Mouse (Mus musculus) telencephalon, adult 2 months (tissue): Measurements from ENCODE around the gene Tnik.

Experiments
- DNase-seq: peaks from one replicate; pipeline ENCODE4 v3.0.0-alpha.2; 2011; ENCODE audit warnings: low read depth, low spot score

The Tnik gene

DNA sequence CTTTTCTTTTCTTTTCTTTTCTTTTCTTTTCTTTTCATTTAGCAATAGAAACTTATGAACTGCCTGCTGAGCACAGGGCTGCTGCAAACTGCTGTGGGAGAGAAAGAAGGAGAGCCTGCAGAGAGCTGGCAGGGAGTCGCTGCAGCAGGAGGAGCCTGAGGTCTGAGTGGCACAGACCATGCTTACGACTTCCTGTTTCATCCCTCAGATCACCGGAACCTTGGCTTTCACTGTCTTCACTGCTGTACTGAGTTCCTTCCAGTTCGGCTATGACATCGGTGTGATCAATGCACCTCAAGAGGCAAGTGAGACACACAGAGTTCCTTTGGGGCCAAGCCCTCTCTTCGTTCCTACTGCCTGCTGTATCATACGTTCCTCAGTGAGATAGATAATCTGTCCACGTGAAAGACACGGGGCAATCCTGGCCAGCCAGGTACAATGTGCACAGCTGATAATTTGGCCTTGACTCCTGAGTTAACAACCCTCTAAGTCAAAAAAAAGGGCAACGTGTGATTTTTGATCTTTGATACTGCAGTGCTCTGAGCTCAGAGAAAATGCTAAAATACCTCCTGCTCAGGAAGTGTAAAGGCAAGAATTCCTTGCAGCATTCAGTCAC lies 442.6 kb downstream of the Tnik start:
- no peak for DNase-seq

DNA sequence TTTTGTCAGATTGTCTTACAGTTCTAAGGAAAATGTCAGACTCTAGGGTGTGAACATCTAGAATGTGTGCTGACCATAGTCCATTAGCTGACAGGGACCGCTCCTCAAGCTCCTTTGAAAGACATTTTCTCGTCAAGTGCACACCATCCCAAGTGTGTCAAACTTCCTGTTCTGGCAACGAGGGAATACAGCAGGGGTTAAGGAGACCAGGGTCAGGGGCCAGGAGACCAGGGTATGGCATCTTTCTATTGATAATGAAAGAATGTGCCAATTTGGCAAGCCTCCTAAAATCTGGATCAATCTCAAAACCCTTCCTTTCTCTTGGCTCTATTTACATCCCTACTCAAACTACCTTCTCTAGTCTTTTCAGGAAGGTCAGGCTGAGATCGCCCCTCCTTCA lies 443.7 kb downstream of the Tnik start:
- no peak for DNase-seq

DNA sequence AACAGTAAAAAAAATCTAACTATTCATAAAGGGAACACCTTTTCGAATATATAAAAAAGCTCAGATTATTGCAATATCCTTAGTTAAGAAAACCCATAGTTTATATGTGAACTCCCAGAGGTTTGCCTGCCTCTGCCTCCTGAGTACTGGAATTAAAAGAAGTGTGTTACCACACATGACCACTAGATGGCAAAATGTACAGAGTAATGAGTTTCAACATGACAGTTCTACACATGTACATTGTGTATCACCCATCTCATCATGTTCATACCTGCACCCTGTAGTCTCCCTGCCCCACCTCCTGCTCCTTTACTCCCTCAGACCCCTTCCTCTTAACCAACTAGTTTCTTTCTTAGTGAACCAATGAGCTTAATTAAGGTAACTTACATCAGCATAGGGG lies 446.7 kb downstream of the Tnik start:
- no peak for DNase-seq

DNA sequence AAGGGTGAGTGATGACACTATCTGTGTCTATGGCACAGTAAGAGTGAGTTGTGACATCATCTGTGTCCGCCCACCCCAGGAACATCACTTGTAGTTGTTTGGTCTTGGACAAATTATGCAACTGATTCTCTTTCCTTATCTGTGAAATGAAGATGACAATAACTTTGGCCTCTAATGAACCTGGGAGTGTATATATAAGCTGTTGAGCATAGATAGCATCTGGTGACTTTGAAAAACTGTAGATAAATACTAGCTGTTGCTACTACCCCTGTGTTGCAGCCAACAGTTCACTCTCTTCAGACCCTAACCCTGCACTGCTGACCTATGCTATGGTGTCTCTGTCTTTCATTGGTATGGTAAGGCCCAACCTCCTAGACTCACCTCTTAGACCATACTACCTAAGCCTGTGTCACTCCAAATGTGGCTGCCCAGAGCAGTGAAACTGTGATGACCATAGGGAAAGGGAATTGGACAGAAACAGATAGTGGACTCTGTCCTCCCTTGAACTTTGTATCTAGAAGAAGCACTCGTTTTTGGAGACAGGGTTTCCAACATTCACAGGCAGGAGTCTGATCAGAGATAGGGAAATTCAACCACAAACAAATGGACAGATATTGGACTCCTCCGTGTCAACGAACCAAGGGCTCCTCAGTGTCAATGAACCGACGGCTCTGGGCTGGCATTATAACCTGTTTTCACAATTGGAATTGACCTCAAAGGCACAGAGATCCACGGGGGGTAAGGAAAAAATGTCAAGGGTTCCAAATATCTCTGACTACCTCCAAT lies 451.1 kb downstream of the Tnik start:
- DNase-seq: no peak

DNA sequence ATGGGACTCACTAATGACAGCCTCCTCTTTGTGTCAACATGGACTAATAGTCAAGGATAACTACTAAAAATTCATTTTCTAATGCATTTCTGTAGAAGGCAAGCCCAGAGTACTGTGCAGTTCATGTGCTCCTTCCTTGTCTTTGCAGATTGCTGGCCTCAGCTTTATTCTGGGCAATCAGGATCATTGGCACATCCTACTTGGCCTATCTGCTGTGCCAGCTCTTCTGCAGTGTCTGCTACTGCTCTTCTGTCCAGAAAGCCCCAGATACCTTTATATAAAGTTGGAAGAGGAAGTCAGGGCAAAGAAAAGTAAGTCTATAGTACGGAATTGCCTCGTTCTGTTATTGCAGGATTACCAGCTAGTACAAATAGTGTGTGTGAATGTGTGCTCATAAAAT lies 455.5 kb downstream of the Tnik start:
- no peak for DNase-seq

DNA sequence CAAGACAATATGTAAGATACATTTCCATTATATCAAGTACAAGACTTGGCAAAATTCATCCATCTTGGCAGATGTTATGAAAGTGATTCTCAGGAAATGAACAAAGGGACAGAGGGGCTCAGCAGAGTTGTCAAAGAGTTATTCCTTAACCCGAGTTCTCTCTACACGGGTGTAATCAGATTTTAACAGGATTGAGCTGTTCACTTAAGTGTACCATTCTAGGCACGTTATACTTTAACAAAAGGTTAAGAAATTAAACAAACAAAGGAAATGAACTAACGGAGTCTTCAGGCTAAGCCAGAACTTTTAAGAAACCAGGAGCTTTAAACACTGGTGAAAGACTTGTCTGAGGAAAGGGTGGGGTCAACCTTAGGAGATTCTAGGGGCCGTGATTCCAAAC lies 458.2 kb downstream of the Tnik start:
- no peak for DNase-seq

DNA sequence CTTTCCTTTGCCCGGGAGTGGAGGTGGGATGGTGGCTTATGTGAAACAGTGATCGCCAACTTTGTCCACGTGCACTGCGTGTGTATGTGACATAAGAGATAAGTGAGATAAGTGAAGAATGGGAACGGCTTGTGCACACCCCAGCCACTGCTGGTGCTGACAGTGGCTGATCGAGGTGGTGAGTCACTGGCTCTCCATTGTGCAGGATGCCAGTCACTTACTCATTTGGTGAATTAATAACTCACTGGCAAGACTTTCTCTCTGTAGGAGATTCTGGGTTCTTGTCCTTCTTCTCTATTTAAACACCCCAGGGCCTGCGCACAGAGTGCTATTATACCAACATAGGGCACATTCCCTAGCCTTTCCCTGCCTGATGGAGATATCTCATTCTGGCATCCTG lies 458.8 kb downstream of the Tnik start:
- DNase-seq: no peak

DNA sequence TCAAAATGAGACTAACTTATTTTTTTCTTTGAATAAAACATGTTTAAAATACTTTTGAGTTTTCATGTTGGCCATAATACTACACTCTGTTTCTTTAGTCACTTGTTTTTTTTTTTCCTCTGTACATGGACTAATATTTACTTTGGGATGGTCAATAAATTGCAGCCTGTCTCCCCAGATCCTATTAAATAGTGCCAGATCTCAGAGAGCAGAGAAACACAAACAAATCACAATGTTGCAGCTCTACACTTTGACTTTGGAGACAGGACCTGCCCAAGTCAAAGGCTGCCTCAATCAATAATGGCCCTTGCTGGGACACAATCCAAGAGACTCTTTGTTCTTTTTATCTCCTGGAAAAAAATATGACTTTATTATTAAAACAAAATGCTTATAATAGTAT lies 459.5 kb downstream of the Tnik start:
- DNase-seq: no peak

DNA sequence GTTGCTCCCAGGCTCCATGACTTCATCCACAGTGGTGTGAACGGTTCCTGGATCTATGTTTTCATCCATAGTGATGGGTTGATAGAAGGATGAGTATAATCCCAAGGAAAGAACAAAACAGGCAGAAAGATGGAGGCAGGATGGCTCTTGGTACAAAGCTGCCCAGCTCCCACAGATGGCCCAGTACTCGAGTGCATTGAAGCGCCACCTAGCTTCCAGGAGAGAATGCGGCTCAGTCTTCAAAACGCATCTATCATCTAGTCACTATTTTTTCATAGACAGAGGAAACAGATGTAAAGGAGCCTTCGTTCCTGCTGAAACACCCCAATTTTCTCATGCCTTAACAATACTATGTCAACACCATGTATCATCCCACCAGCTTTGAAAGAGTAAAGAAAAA lies 460.5 kb downstream of the Tnik start:
- DNase-seq: no peak

DNA sequence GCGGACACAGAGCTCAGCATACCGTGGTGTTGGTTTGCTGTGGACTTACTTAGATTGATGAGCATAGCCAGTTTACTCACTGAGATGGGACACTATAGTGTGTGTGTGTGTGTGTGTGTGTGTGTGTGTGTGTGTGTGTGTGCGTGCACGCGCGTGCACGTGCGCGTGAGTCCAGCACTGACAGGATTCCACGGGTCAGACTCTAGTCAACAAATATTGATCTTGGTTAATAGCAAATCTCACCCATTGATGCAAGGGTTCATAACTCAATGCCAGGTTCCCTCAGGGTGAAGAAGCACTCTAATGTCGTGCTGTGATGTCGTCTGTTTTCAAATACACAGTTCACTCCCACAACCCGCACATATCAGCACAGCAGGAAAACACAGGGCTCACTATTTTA lies 462.2 kb downstream of the Tnik start:
- DNase-seq: no peak
